Mouse (Mus musculus) G1E (cell line): Measurements from ENCODE around the gene Best1. TPM values are rescaled to one million over a fixed set of nuclear protein-coding genes. Genes with fewer than 3 reads are reported as not detected.
A peak's percentile ranks its signal among the peaks of the same experiment; 100 is the strongest.

Source experiments
- ATAC-seq: 2 replicates; pipeline ENCODE4 v1.8.0; 2016; ENCODE audit warnings: mild to moderate bottlenecking; ENCODE audit not compliant: insufficient number of reproducible peaks, poor library complexity, low FRiP score, severe bottlenecking; ENCODE audit errors: extremely low read depth
- DNase-seq: peaks from one replicate; pipeline ENCODE4 v3.0.0; 2012; ENCODE audit warnings: low spot score
- H3K27me3 ChIP-seq: 2 replicates; pipeline ENCODE4 v1.6.1; 2012; ENCODE audit warnings: mild to moderate bottlenecking, low read length, inconsistent platforms; ENCODE audit not compliant: insufficient read depth
- H3K36me3 ChIP-seq: replicated peaks from 2 replicates; pipeline ENCODE3; 2012; ENCODE audit warnings: mild to moderate bottlenecking, inconsistent platforms
- H3K4me1 ChIP-seq: 2 replicates; pipeline ENCODE4 v1.6.1; 2012; ENCODE audit warnings: low read depth, low read length, inconsistent platforms, mixed read lengths; ENCODE audit not compliant: insufficient read depth
- H3K4me3 ChIP-seq: 2 replicates; pipeline ENCODE4 v1.5.1; 2012; ENCODE audit warnings: low read depth, mild to moderate bottlenecking, inconsistent platforms, low read length, moderate library complexity, mixed read lengths
- H3K9me3 ChIP-seq: replicated peaks from 2 replicates; pipeline ENCODE4 v1.6.1; 2012; ENCODE audit warnings: inconsistent platforms
- CTCF ChIP-seq: IDR thresholded peaks from 2 replicates; pipeline ENCODE4 v1.5.1; 2012; ENCODE audit warnings: low read depth, low read length, inconsistent platforms, mixed read lengths
- GATA1 ChIP-seq: IDR thresholded peaks from 2 replicates; pipeline ENCODE4 v1.6.1; 2012; ENCODE audit warnings: borderline replicate concordance, low read length, inconsistent platforms, mixed read lengths
- GATA2 ChIP-seq: IDR thresholded peaks from 2 replicates; pipeline ENCODE4 v1.6.1; 2012; ENCODE audit warnings: low read depth, low read length, inconsistent platforms, borderline replicate concordance
- POLR2AphosphoS5 ChIP-seq: IDR thresholded peaks from 2 replicates; pipeline ENCODE4 v1.6.1; 2012; ENCODE audit warnings: low read depth, low read length, inconsistent platforms; ENCODE audit not compliant: insufficient replicate concordance
- TAL1 ChIP-seq: conservative IDR thresholded peaks from 2 replicates; pipeline ENCODE4 v1.6.1; 2012; ENCODE audit warnings: low read depth, low read length, inconsistent platforms, mixed read lengths
- polyA plus RNA-seq: library from polyadenylated mRNA; stranded (reverse); fragments of >175 nt; gene quantifications from 2 replicates; pipeline ENCODE4 v1.2.3, GENCODE M21; 2012
- total RNA-seq, 2 experiments: library from RNA; stranded (forward) in 1 of 2; stranded (reverse) in 1 of 2; fragments of 200-1000 nt in 1 of 2; fragments of >200 nt in 1 of 2; fragmentation: Nextera tagmentation in 1 of 2; gene quantifications; 2 replicates each; pipeline ENCODE4 v1.2.3; 2014 to 2017

The Best1 gene
- total and polyA plus RNA-seq, 3 experiments: 0.03 to 0.22 TPM; not detected in 1

DNA sequence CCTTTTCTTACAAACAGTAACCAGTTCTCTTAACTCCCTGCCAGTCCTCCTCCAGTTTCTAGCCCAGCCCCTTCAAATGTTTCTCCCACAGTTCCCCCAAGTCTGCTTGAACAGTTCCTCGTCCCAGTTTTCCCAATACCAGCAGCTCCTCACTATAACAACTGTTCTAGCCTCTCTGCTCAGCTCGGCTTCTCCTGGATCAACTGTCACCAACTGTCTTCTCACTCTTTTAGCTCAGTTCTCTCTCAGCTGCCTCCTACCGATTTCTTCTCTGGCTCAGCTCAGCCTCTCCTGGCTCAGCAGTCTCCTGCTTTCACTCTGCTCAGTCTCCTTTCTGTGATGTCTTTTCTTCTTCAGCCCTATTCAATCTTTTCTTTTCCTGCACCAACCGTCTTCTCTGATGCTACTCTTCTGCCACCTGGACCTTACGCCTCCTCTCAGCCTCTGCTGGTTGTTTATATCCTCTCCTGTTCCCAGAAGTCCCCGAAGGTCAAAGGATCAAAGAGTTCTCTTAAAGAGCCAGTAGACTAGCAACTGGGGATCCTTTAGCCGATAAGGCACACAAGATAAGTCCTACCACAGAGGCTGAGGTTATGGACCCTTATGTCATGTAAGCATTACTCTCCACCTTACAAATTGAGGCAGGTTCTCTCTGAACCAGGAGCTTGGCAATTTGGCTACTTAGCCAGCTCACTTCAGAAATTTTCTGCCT, 37.1 kb downstream of the Best1 start:
- Histone ChIP-seq H3K9me3 (no peaks in the 10 kb centered on the region), H3K27me3 (no peaks in the 10 kb centered on the region), H3K4me1 (peaks cover 80% of the 10 kb centered on the region), H3K4me3 (peak overlapping the region; percentile 42; the same call in 1 of the 2 replicates), H3K36me3 (no peaks in the 10 kb centered on the region)
- DNase-seq (no peak), ATAC-seq (no peak)
- TF ChIP-seq CTCF: no peak
- no peak for TF ChIP-seq TAL1
- TF ChIP-seq POLR2AphosphoS5: no peak

GRCm38 (mm10) chr19:9960769-9961168, 40.7 kb downstream of the Best1 start:
- H3K27me3 ChIP-seq: no peaks in the 10 kb centered on the region
- no peak overlapping the region for H3K4me3 ChIP-seq
- DNase-seq: no peak
- H3K9me3 ChIP-seq: no peaks in the 10 kb centered on the region
- peaks cover 83% of the 10 kb centered on the region for H3K4me1 ChIP-seq
- ATAC-seq: no peak
- H3K36me3 ChIP-seq: no peaks in the 10 kb centered on the region
- TF ChIP-seq CTCF (no peak), GATA1 (no peak), POLR2AphosphoS5 (no peak), TAL1 (no peak), GATA2 (no peak)

GRCm38 (mm10) chr19:9957965-9958364, 43.5 kb downstream of the Best1 start:
- TF ChIP-seq GATA1 (no peak), GATA2 (no peak), CTCF (no peak), TAL1 (no peak), POLR2AphosphoS5 (no peak)
- no peaks in the 10 kb centered on the region for H3K9me3 ChIP-seq
- no peaks in the 10 kb centered on the region for H3K27me3 ChIP-seq
- peaks cover 82% of the 10 kb centered on the region for H3K4me1 ChIP-seq
- DNase-seq: no peak
- ATAC-seq: no peak
- H3K36me3 ChIP-seq: no peaks in the 10 kb centered on the region
- H3K4me3 ChIP-seq: no peak overlapping the region

DNA sequence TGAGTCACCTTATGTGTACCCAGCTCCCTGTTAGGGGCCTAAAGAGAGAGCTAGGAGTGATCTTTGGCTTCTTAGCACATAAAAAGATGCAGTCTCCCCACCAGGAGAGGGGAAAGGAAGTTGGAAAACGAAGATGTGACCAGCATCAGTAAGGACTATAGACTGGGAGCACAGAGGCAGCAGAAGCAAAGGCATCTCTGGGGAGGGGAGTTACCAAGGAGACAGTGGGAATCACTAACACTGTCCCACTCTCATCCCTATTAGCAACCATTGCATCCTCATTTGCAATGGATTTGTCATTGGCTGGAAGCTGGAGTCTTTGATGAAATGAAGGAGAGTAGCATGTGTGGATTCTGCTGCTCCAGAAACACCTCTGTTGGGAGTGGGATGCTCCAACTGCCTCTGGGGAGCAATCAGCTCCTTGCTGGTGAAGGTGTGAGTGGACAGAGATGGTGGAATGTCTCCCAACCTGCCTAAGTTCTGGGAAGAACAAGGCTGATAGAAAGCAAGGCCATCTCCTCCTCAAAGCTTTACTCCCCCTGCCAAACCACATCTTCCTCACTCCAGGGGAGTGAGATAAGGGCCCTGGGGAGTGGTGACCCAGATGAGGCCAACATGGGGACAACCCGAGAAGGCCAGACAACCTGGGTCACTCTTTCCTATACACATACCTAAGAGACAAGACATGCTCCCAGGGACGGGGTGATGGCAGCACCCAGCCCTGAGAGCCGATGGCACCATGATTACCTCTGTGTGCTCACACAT, 44.6 kb downstream of the Best1 start:
- Histone ChIP-seq H3K4me1 (peaks cover 76% of the 10 kb centered on the region), H3K9me3 (peaks cover 8% of the 10 kb centered on the region), H3K4me3 (peak overlapping the region; percentile 41; the same call in 1 of the 2 replicates), H3K27me3 (no peaks in the 10 kb centered on the region), H3K36me3 (no peaks in the 10 kb centered on the region)
- ATAC-seq: no peak
- no peak for TF ChIP-seq GATA2
- TF ChIP-seq CTCF: no peak
- no peak; the same call in 1 of the 2 replicates for TF ChIP-seq TAL1
- no peak for TF ChIP-seq GATA1
- TF ChIP-seq POLR2AphosphoS5: no peak
- DNase-seq: no peak

DNA sequence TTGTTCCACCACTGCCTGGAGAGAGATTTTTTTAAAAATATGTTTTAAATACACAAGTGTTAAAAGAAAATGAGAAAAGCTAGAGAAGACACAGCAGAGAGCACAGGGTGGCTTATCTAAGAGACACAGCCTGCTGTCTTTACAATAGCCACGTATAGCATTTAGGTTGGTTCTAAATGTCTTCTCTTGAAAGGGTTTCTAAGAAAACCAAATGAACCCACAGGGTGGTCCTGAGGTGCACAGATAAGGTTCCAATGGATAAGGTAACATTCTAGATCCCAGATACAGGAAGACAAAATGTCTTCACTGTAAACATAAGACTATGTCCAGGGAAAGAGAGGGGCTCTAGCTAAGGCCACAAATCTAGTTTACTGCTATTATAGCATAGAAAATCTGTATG, 46.0 kb downstream of the Best1 start:
- H3K9me3 ChIP-seq: peaks cover 8% of the 10 kb centered on the region
- H3K27me3 ChIP-seq: no peaks in the 10 kb centered on the region
- H3K4me1 ChIP-seq: peaks cover 72% of the 10 kb centered on the region
- DNase-seq (peak; percentile 42), ATAC-seq (peak; percentile 66)
- H3K4me3 ChIP-seq: peak overlapping the region; percentile 65; the same call in 1 of the 2 replicates
- no peak for TF ChIP-seq CTCF
- TF ChIP-seq TAL1: peak; percentile 96
- TF ChIP-seq POLR2AphosphoS5: no peak
- H3K36me3 ChIP-seq: no peaks in the 10 kb centered on the region

- H3K9me3 ChIP-seq: peaks cover 10% of the 10 kb centered on the region
- ATAC-seq (no peak), DNase-seq (peak; percentile 22)
- TF ChIP-seq TAL1 (no peak), POLR2AphosphoS5 (no peak), GATA2 (no peak), GATA1 (no peak), CTCF (no peak)
- peak overlapping the region; percentile 65 for H3K4me3 ChIP-seq
- H3K36me3 ChIP-seq: no peaks in the 10 kb centered on the region
- no peaks in the 10 kb centered on the region for H3K27me3 ChIP-seq
- H3K4me1 ChIP-seq: peaks cover 69% of the 10 kb centered on the region
Measured at GRCm38 (mm10) chr19:9954811-9955202, 46.6 kb downstream of the Best1 start.
